Mouse (Mus musculus): Measurements from ENCODE around the gene Spp2.

DNA sequence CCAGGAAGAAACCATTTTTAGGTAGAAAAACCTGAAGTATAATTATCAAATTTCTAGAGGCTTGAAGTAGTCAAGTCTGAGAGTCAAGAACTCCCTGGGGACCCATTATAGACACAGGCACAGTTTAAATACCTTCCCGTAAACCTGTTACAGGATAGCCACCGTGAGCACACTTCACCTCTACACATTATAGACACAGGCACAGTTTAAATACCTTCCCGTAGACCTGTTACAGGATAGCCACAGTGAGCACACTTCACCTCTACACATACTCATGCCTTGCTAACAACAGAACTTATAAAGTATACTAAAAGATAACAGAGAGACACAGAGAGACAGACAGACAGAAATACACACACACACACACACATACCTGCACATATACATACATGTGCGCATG, 24.5 kb downstream of the Spp2 start:
- TF ChIP-seq CTCF (IDR thresholded peaks at IDR 0.05; ENCODE audit: insufficient read depth, low read length) (no peak), POLR2A (IDR thresholded peaks at IDR 0.05; ENCODE audit: borderline replicate concordance, extremely low read depth, low read depth, low read length) (no peak)
